Mouse (Mus musculus): Measurements from ENCODE around the gene Arhgap28. TPM values are rescaled to one million over a fixed set of nuclear protein-coding genes. Genes with fewer than 3 reads are reported as not detected.

Gene Arhgap28
- polyA plus RNA-seq, 1 experiment from 2014 or later = 1.0 TPM

- no peak for DNase-seq (ENCODE audit: low spot score)
Measured at GRCm38 (mm10) chr17:67809171-67809570, 194.7 kb downstream of the Arhgap28 start.
